Mouse (Mus musculus): Measurements from ENCODE around the gene Cacng5. TPM values are rescaled to one million over a fixed set of nuclear protein-coding genes. Genes with fewer than 3 reads are reported as not detected.

Cacng5 gene
- polyA plus RNA-seq, 1 experiment from 2014 or later: 5.0 TPM

DNA sequence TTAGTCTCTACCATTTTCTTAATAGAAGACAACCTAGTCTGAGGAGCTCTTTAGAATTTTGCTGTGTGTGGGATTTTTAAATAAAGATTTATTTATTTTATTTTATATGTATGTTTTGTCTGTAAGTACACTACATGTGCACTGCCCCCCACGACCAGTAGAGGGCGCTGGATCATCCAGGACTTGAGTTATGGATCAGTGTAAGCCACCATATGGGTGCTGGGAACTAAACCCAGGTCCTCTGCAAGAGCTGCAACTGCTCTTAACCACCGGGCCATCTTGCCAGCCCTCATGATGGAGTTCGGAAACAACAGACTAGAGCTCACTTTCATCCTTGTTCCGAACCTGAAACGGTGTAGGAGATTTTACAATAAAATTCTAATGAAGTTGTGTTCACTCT, 42.1 kb downstream of the Cacng5 start:
- Histone ChIP-seq H3K9ac (no peak overlapping the region), H3K27me3 (replicated peaks) (no peaks in the 10 kb centered on the region), H3K27ac (no peak overlapping the region), H3K4me2 (replicated peaks) (no peak overlapping the region), H3K4me1 (no peaks in the 10 kb centered on the region), H3K4me3 (no peak overlapping the region), H3K9me3 (no peaks in the 10 kb centered on the region), H3K36me3 (no peaks in the 10 kb centered on the region)
- WGBS: 66% methylated on average over 6 of the region's 6 CpGs
- no peak for ATAC-seq (ENCODE audit: low FRiP score, low read depth)

DNA sequence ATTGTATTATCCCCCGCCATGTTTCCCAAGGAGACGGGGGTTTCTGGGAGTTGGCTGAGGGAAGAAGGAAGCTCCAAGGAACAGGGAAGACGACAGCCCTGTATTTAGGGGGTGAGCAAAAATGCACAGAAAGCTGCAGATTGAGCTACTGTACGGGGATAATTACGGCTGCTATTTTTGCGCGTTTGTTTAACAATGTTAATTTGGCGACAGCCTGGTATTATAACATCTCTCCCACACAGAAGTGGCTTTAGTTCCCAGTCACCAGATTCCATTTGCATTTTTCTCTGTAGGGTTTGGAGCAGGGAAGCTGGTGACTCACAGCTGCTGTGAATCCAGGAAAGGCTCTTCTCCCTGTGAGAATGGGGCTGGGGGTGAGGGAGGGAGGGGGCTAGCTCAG, 47.3 kb downstream of the Cacng5 start:
- H3K9me3 ChIP-seq: no peaks in the 10 kb centered on the region
- no peaks in the 10 kb centered on the region for H3K4me1 ChIP-seq
- H3K4me2 ChIP-seq (replicated peaks): no peak overlapping the region
- H3K27ac ChIP-seq: no peak overlapping the region
- H3K4me3 ChIP-seq: no peak overlapping the region
- no peak for ATAC-seq (ENCODE audit: low FRiP score, low read depth)
- H3K36me3 ChIP-seq: no peaks in the 10 kb centered on the region
- WGBS: 81% methylated on average over 8 of the region's 8 CpGs
- no peaks in the 10 kb centered on the region for H3K27me3 ChIP-seq (replicated peaks)
- H3K9ac ChIP-seq: no peak overlapping the region

DNA sequence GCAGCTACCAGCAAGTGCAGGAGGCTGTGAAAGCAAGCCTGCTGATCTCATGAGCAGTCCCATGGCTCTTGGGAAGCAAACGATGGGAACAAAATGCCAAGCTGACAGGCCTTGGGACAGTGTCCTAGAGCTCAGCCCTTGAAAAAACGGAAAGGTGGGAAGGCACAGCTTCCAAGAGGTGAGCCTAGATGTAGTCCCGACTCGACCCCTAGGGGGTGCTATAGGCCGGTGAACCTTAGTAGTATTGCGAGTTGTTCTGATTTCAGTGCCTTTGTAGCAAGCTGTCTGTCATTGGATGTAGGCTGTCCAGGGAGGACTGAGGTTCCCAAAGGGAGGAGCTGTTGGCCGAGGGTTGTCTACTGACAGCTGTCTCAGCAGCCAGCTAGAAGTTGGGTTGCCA, 49.7 kb downstream of the Cacng5 start:
- no peaks in the 10 kb centered on the region for H3K27me3 ChIP-seq (replicated peaks)
- 20% methylated on average over 7 of the region's 7 CpGs for WGBS
- no peak overlapping the region for H3K9ac ChIP-seq
- no peak overlapping the region for H3K27ac ChIP-seq
- H3K4me2 ChIP-seq (replicated peaks): no peak overlapping the region
- no peaks in the 10 kb centered on the region for H3K9me3 ChIP-seq
- no peaks in the 10 kb centered on the region for H3K36me3 ChIP-seq
- no peaks in the 10 kb centered on the region for H3K4me1 ChIP-seq
- 0 out of 2 replicates have a peak, but pooled peaks have one; percentile 17 for ATAC-seq (ENCODE audit: low FRiP score, low read depth)
- no peak overlapping the region for H3K4me3 ChIP-seq

DNA sequence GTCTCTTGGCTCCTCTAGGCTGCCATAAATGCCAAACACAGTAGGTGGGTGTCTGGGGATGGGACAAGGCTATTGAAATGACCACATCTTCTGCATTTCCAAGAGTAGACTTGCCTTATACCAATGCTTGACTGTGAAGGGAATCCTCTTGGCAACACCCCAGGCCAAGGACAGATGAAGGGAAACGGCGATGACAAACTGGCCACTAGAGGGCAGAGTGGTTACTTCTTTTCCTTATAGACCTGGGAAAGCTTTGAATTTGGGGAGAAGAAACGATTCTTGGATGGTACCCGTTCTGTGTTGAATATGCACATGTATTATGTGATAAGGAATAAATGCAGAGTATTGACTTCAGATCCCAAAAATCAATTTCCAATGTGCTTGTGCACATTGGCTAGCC, 50.8 kb downstream of the Cacng5 start:
- no peaks in the 10 kb centered on the region for H3K27me3 ChIP-seq (replicated peaks)
- 4% methylated on average over 4 of the region's 4 CpGs for WGBS
- no peak overlapping the region; the same call in 1 of the 2 replicates for H3K9ac ChIP-seq
- H3K9me3 ChIP-seq: no peaks in the 10 kb centered on the region
- no peak overlapping the region for H3K4me2 ChIP-seq (replicated peaks)
- H3K4me1 ChIP-seq: no peaks in the 10 kb centered on the region
- H3K4me3 ChIP-seq: no peak overlapping the region
- H3K36me3 ChIP-seq: no peaks in the 10 kb centered on the region
- ATAC-seq (ENCODE audit: low FRiP score, low read depth): no peak
- H3K27ac ChIP-seq: no peak overlapping the region

DNA sequence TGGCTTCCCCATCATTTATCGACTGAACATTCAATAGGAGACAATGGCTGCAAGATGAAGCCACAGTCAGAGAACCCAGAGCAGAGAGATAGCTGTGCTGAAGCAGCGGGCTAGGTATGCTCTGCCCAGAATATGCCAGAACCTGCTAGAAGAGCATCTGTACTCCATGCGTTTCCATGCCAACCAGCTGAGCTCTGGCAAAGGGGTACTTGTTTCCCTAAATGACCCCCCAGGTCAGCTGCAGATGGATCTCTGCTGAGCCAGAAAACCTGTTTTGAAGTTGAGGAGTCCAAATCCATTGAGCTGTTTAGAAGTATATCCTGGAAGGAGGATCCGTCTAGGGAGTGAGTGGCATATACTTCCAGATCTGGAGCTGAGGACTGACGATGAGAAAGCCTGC, 53.1 kb downstream of the Cacng5 start:
- Histone ChIP-seq H3K4me2 (replicated peaks) (no peak overlapping the region), H3K27me3 (replicated peaks) (no peaks in the 10 kb centered on the region), H3K36me3 (no peaks in the 10 kb centered on the region), H3K4me3 (no peak overlapping the region), H3K9me3 (no peaks in the 10 kb centered on the region), H3K4me1 (no peaks in the 10 kb centered on the region), H3K27ac (no peak overlapping the region), H3K9ac (no peak overlapping the region)
- WGBS: 80% methylated on average over 5 of the region's 5 CpGs
- ATAC-seq (ENCODE audit: low FRiP score, low read depth): no peak

DNA sequence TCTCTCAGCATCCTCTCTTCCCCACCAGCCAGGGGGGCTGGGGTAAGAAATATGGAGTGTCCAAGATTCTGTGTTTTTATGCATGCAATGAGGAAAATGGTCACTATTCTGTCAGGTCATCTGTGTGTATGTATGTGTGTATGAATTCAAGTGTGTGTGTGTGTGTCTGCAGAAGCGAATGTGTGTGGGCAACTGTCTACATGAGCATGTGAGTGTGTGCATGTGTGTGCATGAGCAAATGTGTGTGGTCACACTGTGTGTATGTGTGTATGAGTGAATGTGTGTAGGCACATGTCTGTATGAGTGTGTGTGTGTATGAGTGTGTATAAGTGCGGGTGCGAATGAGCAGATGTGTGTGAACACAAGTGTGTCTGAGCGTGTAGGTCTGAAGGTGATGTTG, 55.0 kb downstream of the Cacng5 start:
- Histone ChIP-seq H3K9ac (no peak overlapping the region), H3K27me3 (replicated peaks) (no peaks in the 10 kb centered on the region), H3K4me1 (no peaks in the 10 kb centered on the region), H3K9me3 (no peaks in the 10 kb centered on the region), H3K4me3 (no peak overlapping the region), H3K27ac (no peak overlapping the region), H3K4me2 (replicated peaks) (no peak overlapping the region), H3K36me3 (no peaks in the 10 kb centered on the region)
- no peak for ATAC-seq (ENCODE audit: low FRiP score, low read depth)
- WGBS: 97% methylated on average over 4 of the region's 4 CpGs

DNA sequence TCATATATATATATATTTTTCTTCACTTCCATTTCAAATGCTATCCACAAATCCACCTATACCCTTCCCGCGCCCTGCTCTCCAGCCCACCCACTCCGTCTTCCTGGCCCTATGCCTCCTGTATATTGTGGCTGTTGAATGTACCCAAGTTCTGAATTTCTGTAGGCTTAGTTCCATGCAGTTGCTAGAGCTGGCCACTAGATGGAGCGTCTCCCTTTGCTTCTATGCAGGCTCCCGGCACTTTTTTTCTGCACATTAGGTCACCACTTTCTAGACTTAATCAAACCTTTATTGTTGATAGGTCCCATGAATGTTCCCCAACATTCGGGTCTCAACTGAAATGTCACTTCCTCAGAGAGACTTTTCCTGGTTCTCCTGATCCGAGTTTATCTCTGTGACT, 55.6 kb downstream of the Cacng5 start:
- H3K4me3 ChIP-seq: no peak overlapping the region
- 28% methylated on average over 7 of the region's 7 CpGs for WGBS
- H3K4me1 ChIP-seq: no peaks in the 10 kb centered on the region
- no peak overlapping the region for H3K27ac ChIP-seq
- ATAC-seq (ENCODE audit: low FRiP score, low read depth): no peak
- no peaks in the 10 kb centered on the region for H3K36me3 ChIP-seq
- no peaks in the 10 kb centered on the region for H3K9me3 ChIP-seq
- H3K9ac ChIP-seq: no peak overlapping the region
- no peaks in the 10 kb centered on the region for H3K27me3 ChIP-seq (replicated peaks)
- no peak overlapping the region for H3K4me2 ChIP-seq (replicated peaks)

DNA sequence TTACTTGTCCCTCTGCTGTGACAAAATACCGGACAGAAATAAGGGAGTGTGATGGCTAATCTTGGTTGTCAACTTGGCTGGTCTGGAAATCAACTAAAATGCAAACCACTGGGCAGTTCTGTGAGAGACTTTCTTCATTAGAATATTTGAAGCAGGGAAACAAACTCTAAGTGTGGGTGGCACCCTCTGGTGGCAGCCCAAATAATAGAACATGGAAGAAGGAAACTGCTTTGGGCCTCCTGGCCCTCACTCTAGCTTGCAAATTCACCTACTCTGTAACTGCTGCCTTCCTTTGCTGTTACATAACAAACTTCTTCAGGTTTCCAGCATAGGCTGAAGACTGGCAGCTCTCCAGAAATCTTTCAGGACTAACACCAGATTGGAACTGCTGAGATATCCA, 61.8 kb downstream of the Cacng5 start:
- Histone ChIP-seq H3K4me2 (replicated peaks) (no peak overlapping the region), H3K27ac (no peak overlapping the region), H3K36me3 (no peaks in the 10 kb centered on the region), H3K9me3 (no peaks in the 10 kb centered on the region), H3K4me1 (no peaks in the 10 kb centered on the region), H3K27me3 (replicated peaks) (no peaks in the 10 kb centered on the region), H3K9ac (no peak overlapping the region), H3K4me3 (no peak overlapping the region)
- WGBS: 51% methylated on average over 1 of the region's 1 CpGs
- no peak for ATAC-seq (ENCODE audit: low FRiP score, low read depth)

DNA sequence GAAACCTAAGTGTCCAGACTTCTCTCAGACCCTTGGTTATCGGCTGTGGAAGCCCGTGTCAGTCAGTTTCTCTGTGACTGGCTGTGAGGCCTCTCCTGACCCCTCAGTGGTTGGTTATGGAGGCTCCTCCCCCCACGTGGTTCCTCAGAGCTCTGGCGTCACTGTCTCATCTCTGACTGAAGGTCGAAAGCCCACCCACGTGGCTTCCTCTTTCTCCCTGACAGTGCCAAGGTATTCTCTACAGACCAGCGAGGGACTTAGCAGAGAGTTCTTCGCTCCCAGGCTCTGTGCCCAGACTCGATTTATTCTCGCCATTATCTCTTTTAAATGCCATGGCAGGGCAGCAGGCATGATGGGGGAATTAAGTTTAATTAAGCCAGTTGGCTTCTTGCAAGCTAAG, 65.2 kb downstream of the Cacng5 start:
- ATAC-seq (ENCODE audit: low FRiP score, low read depth): no peak
- Histone ChIP-seq H3K27ac (no peak overlapping the region), H3K4me3 (no peak overlapping the region), H3K9ac (no peak overlapping the region), H3K4me1 (no peaks in the 10 kb centered on the region), H3K9me3 (no peaks in the 10 kb centered on the region), H3K36me3 (no peaks in the 10 kb centered on the region), H3K4me2 (replicated peaks) (no peak overlapping the region), H3K27me3 (replicated peaks) (no peaks in the 10 kb centered on the region)
- WGBS: 54% methylated on average over 10 of the region's 10 CpGs

DNA sequence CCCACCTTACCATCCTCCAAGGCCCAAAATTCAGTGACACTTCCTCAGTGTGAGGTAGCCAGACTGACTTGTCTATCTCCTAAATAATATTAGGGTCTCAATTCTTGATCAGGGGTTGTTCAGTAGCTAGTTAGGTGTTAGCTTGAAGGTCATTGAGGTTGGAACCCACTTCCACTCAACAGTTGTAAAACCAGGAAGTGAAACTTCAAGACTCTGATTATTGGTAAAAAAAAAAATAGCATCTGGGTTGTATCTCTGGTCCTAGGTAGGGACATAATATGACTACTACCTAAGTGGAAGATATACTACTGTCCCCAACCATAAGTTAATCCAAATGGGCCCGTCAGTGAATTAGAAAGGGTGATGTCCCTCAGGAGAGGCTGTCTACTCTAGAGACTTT, 70.7 kb downstream of the Cacng5 start:
- Histone ChIP-seq H3K4me3 (no peak overlapping the region), H3K4me2 (replicated peaks) (no peak overlapping the region), H3K36me3 (no peaks in the 10 kb centered on the region), H3K27ac (no peak overlapping the region), H3K9ac (no peak overlapping the region), H3K27me3 (replicated peaks) (no peaks in the 10 kb centered on the region), H3K9me3 (no peaks in the 10 kb centered on the region), H3K4me1 (no peaks in the 10 kb centered on the region)
- no peak for ATAC-seq (ENCODE audit: low FRiP score, low read depth)
- 95% methylated on average over 1 of the region's 1 CpGs for WGBS

DNA sequence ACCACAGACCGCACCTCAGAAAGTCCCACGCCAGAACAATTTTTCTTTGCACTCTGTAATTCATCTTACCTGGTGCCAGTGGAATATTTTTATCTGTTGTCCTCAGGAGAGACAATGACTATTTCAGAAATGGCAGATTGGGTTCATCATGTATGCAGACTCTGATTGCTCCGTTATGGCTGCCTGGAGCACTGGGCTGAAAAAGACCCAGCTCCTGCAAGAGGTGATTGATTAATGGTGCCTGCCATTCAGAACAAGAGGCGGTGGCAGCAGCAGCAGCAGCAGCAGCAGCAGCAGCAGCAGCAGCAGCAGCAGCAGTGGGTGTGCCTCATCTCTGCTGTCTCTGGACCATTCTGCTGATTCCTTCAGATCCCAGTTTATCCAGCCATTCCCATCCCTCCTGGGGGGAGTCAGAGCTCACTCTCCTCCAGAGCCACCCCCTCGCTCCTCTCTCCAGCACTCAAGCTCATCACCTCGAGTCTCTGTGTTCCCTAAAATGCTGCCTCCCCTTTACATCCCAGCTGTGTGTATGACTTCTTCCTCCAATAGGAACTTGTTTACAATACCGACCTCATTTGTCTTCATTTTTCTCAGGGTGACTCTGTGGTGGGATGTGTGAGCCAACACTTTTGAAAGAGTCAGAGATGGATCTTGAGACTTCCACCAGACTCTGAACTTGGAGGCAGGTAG, 81.4 kb downstream of the Cacng5 start:
- ATAC-seq (ENCODE audit: low FRiP score, low read depth): no peak
- no peaks in the 10 kb centered on the region for H3K9me3 ChIP-seq
- no peak overlapping the region for H3K27ac ChIP-seq

More for the DNA sequence above, 81.4 kb downstream of the Cacng5 start:
- Histone ChIP-seq H3K36me3 (no peaks in the 10 kb centered on the region), H3K27me3 (replicated peaks) (no peaks in the 10 kb centered on the region), H3K4me3 (no peak overlapping the region), H3K9ac (0 out of 2 replicates have a peak overlapping the region, but pooled peaks have one; percentile 1), H3K4me2 (replicated peaks) (no peak overlapping the region), H3K4me1 (peaks cover 4% of the 10 kb centered on the region)
- 62% methylated on average over 7 of the region's 7 CpGs for WGBS
